Mouse (Mus musculus) activated CD4-positive, CD25-positive, alpha-beta regulatory T cell, adult 4 months (primary cell): ENCODE results near the gene Clip4. TPM values are rescaled to one million over a fixed set of nuclear protein-coding genes. Genes with fewer than 3 reads are reported as not detected.
"Not testable (repeated sequence)": the region's sequence is repeated elsewhere in the genome, so short reads cannot be mapped to it uniquely, and the experiment has no call there.

Experiments
- ATAC-seq: one replicate; pipeline ENCODE4 v1.8.0; 2017
- polyA plus RNA-seq, 2 experiments: library from polyadenylated mRNA; unstranded; fragments of 100-300 nt; shearing (Covaris generic); gene quantifications; one replicate each; pipeline ENCODE4 v1.2.1; 2017

Clip4 gene
- not detected for polyA plus RNA-seq

- not testable (repeated sequence) for ATAC-seq
These were observed at the start of gene Clip4 for GRCm38 (mm10) chr17:71768173-71768572. Gene Clip4, plus strand, starts transcription at chr17:71768473.

- ATAC-seq: no peak
These were observed 47.8 kb upstream of the Clip4 start for GRCm38 (mm10) chr17:71720434-71720833.

GRCm38 (mm10) chr17:71721019-71721418 is 47.3 kb upstream of the Clip4 start:
- no peak for ATAC-seq

GRCm38 (mm10) chr17:71730655-71731054 is 37.6 kb upstream of the Clip4 start:
- no peak for ATAC-seq

- ATAC-seq: no peak
These were observed 31.8 kb upstream of the Clip4 start for GRCm38 (mm10) chr17:71736442-71736841.

- ATAC-seq: no peak
These were observed 26.1 kb upstream of the Clip4 start for GRCm38 (mm10) chr17:71742156-71742555.

GRCm38 (mm10) chr17:71742935-71743334 is 25.3 kb upstream of the Clip4 start:
- ATAC-seq: no peak

- ATAC-seq: no peak
These were observed 22.2 kb upstream of the Clip4 start for GRCm38 (mm10) chr17:71746114-71746513.

- no peak for ATAC-seq
These were observed 20.7 kb upstream of the Clip4 start for GRCm38 (mm10) chr17:71747561-71747960.

- ATAC-seq: no peak
These were observed 18.6 kb upstream of the Clip4 start for GRCm38 (mm10) chr17:71749616-71750168.

- ATAC-seq: no peak
These were observed 15.4 kb upstream of the Clip4 start, which contains the start of gene Pcare for GRCm38 (mm10) chr17:71752831-71753230. Gene Pcare, minus strand, starts transcription at chr17:71752894.

GRCm38 (mm10) chr17:71760536-71760935 is 7.7 kb upstream of the Clip4 start:
- ATAC-seq: no peak

GRCm38 (mm10) chr17:71769564-71769963 is 1.3 kb downstream of the Clip4 start:
- no peak for ATAC-seq

GRCm38 (mm10) chr17:71770696-71771095 is 2.4 kb downstream of the Clip4 start:
- no peak for ATAC-seq

- ATAC-seq: no peak
These were observed 5.9 kb downstream of the Clip4 start for GRCm38 (mm10) chr17:71774173-71774572.

- ATAC-seq: no peak
These were observed 7.0 kb downstream of the Clip4 start for GRCm38 (mm10) chr17:71775279-71775678.

- ATAC-seq: no peak
These were observed 10.4 kb downstream of the Clip4 start for GRCm38 (mm10) chr17:71778696-71779095.

GRCm38 (mm10) chr17:71780490-71780889 is 12.2 kb downstream of the Clip4 start:
- ATAC-seq: no peak

GRCm38 (mm10) chr17:71780945-71781344 is 12.7 kb downstream of the Clip4 start:
- ATAC-seq: no peak

- no peak for ATAC-seq
These were observed 14.0 kb downstream of the Clip4 start for GRCm38 (mm10) chr17:71782242-71782698.

- no peak for ATAC-seq
These were observed 14.6 kb downstream of the Clip4 start for GRCm38 (mm10) chr17:71782699-71783365.

- ATAC-seq: no peak
These were observed 15.1 kb downstream of the Clip4 start for GRCm38 (mm10) chr17:71783366-71783735.

- no peak for ATAC-seq
These were observed 18.2 kb downstream of the Clip4 start for GRCm38 (mm10) chr17:71786456-71786855.

GRCm38 (mm10) chr17:71791109-71791508 is 22.8 kb downstream of the Clip4 start:
- ATAC-seq: no peak
